Comparison of ENCODE assay signal across 24 mouse cellular contexts in the genomic region with DNA sequence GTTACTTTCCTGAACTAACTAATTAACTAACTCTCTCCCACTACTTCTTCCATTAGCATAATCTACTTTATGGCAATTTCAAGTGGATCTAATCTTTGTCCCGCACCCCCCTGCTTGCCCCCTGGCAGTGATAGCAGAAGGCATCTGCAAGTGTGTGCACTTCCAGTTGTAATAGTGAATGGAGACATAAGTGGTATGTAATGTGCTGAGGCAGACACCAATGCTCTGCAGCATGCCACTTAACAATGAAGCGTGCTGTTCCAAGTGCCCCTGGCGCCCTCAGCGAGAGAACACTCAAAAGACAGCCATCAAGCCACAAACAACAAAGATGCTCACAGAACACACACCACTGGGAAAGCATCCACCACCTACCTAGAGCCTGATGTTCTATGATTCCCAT.
DNase-seq lines count a peak whose midpoint lies in the region; ATAC-seq and TF ChIP-seq lines count a peak whose summit lies in the region.
"Had no signal": no experiment of that assay in that cellular context is flagged by ENCODE, and none has a peak within 500 bp of the region (broad histone marks: within the 10 kb centered on the region; RNA-seq: fewer than 3 reads in every experiment).

No protein-coding gene starts in this region.

- H3K4me1 ChIP-seq in forebrain, embryonic 12.5 days = peaks cover 25% of the 10 kb centered on the region
- H3K4me1 ChIP-seq in forebrain, postnatal 0 days (ENCODE audit: insufficient read depth) = peaks cover 9% of the 10 kb centered on the region; the same call in 1 of the 2 replicates
- peaks cover 21% of the 10 kb centered on the region for H3K4me1 ChIP-seq in hindbrain, embryonic 15.5 days (replicated peaks)
- peaks cover 10% of the 10 kb centered on the region for H3K4me1 ChIP-seq in hindbrain, embryonic 10.5 days (replicated peaks)
- H3K4me1 ChIP-seq in hindbrain, postnatal 0 days (ENCODE audit: insufficient read depth, low read length) = peaks cover 11% of the 10 kb centered on the region
- H3K4me1 ChIP-seq: heart, embryonic 10.5 days; liver, embryonic 15.5 days had no signal

- peak; percentile 41; the same call in 1 of the 2 replicates for ATAC-seq in forebrain, embryonic 12.5 days (ENCODE audit: low FRiP score)
- no peak for ATAC-seq in forebrain, postnatal 0 days
- peak; percentile 58; the same call in 1 of the 2 replicates for ATAC-seq in hindbrain, embryonic 15.5 days (ENCODE audit: low FRiP score, low read depth)
- peak; percentile 51; the same call in 1 of the 2 replicates for ATAC-seq in hindbrain, postnatal 0 days
- ATAC-seq: inflammation-experienced regulatory T-cells, adult 6 months had no signal

- no peak for DNase-seq in forebrain, postnatal 0 days
- no peak for DNase-seq in hindbrain, embryonic 10.5 days (ENCODE audit: low spot score)
- DNase-seq in brain, embryonic 14.5 days (ENCODE audit: low read depth) = peak; percentile 51
- DNase-seq in hindbrain, postnatal 0 days (ENCODE audit: low spot score) = no peak
- DNase-seq in MN1 (ENCODE audit: low spot score) = no peak
- DNase-seq: adrenal gland, postnatal 14 days; cerebellum, adult 11-12 months; cerebellum, postnatal 10 days; gastrocnemius, postnatal 14 days; kidney, adult 11 months; kidney, postnatal 36 days; lung, embryonic 14.5 days; lung, postnatal 14 days; thymus, postnatal 4 days had no signal

- WGBS in forebrain, embryonic 12.5 days = 75% methylated on average over 4 of the region's 4 CpGs
- WGBS in forebrain, postnatal 0 days = 66% methylated on average over 4 of the region's 4 CpGs
- 49% methylated on average over 4 of the region's 4 CpGs for WGBS in hindbrain, embryonic 15.5 days
- WGBS in hindbrain, embryonic 10.5 days = 84% methylated on average over 4 of the region's 4 CpGs
- WGBS in hindbrain, postnatal 0 days = 44% methylated on average over 4 of the region's 4 CpGs

- H3K4me3 ChIP-seq in forebrain, embryonic 12.5 days (replicated peaks) = no peak overlapping the region
- H3K4me3 ChIP-seq in forebrain, postnatal 0 days (ENCODE audit: low read depth, low read length) = no peak overlapping the region
- no peak overlapping the region for H3K4me3 ChIP-seq in hindbrain, embryonic 15.5 days
- no peak overlapping the region for H3K4me3 ChIP-seq in hindbrain, embryonic 10.5 days
- no peak overlapping the region for H3K4me3 ChIP-seq in hindbrain, postnatal 0 days (ENCODE audit: low read length)
- H3K4me3 ChIP-seq: embryonic facial prominence, embryonic 13.5 days; heart, embryonic 10.5 days; heart, embryonic 15.5 days; layer of hippocampus, adult 2 months; left cerebral cortex, adult 2 months; limb, embryonic 12.5 days; liver, embryonic 15.5 days had no signal

- 0 out of 2 replicates have a peak overlapping the region, but pooled peaks have one; percentile 19 for H3K27ac ChIP-seq in forebrain, embryonic 12.5 days
- H3K27ac ChIP-seq in forebrain, postnatal 0 days (ENCODE audit: low read depth, low read length) = no peak overlapping the region
- H3K27ac ChIP-seq in hindbrain, embryonic 15.5 days (replicated peaks) = 0 out of 2 replicates have a peak overlapping the region, but pooled peaks have one; percentile 11
- H3K27ac ChIP-seq in hindbrain, embryonic 10.5 days = no peak overlapping the region
- H3K27ac ChIP-seq in hindbrain, postnatal 0 days = no peak overlapping the region
- H3K27ac ChIP-seq: embryonic facial prominence, embryonic 13.5 days; heart, embryonic 10.5 days; heart, embryonic 15.5 days; layer of hippocampus, adult 2 months; left cerebral cortex, adult 2 months; limb, embryonic 12.5 days; liver, embryonic 15.5 days had no signal

- H3K9ac ChIP-seq in forebrain, embryonic 12.5 days = no peak overlapping the region
- H3K9ac ChIP-seq in forebrain, postnatal 0 days = no peak overlapping the region
- H3K9ac ChIP-seq in hindbrain, embryonic 15.5 days = no peak overlapping the region
- H3K9ac ChIP-seq in hindbrain, postnatal 0 days (replicated peaks; ENCODE audit: low read length) = no peak overlapping the region
- H3K9ac ChIP-seq: embryonic facial prominence, embryonic 13.5 days; heart, embryonic 15.5 days; limb, embryonic 12.5 days; liver, embryonic 15.5 days; lung, embryonic 14.5 days had no signal

- TF ChIP-seq POLR2A in brain, embryonic 14.5 days (IDR thresholded peaks at IDR 0.05; ENCODE audit: borderline replicate concordance, extremely low read depth, insufficient read depth, insufficient read length, poor library complexity, severe bottlenecking) = no peak

- H3K4me2 ChIP-seq in forebrain, embryonic 12.5 days = no peak overlapping the region
- no peak overlapping the region for H3K4me2 ChIP-seq in forebrain, postnatal 0 days (ENCODE audit: low read depth)
- no peak overlapping the region for H3K4me2 ChIP-seq in hindbrain, embryonic 15.5 days
- no peak overlapping the region for H3K4me2 ChIP-seq in hindbrain, postnatal 0 days (ENCODE audit: low read depth, low read length)
- H3K4me2 ChIP-seq: embryonic facial prominence, embryonic 13.5 days; heart, embryonic 15.5 days; limb, embryonic 12.5 days; liver, embryonic 15.5 days; lung, embryonic 14.5 days had no signal

- H3K36me3 ChIP-seq in forebrain, embryonic 12.5 days (replicated peaks) = no peaks in the 10 kb centered on the region
- 0 out of 2 replicates have a peak, but pooled peaks cover 3% of the 10 kb centered on the region for H3K36me3 ChIP-seq in forebrain, postnatal 0 days (ENCODE audit: insufficient read depth)
- no peaks in the 10 kb centered on the region for H3K36me3 ChIP-seq in hindbrain, embryonic 15.5 days
- 0 out of 2 replicates have a peak, but pooled peaks cover 3% of the 10 kb centered on the region for H3K36me3 ChIP-seq in hindbrain, embryonic 10.5 days
- no peaks in the 10 kb centered on the region for H3K36me3 ChIP-seq in hindbrain, postnatal 0 days (ENCODE audit: insufficient read depth, low read length)
- H3K36me3 ChIP-seq: embryonic facial prominence, embryonic 13.5 days; heart, embryonic 10.5 days; heart, embryonic 15.5 days; limb, embryonic 12.5 days; liver, embryonic 15.5 days had no signal

- H3K27me3 ChIP-seq in forebrain, embryonic 12.5 days = no peaks in the 10 kb centered on the region
- H3K27me3 ChIP-seq in forebrain, postnatal 0 days (ENCODE audit: insufficient read depth, low read length) = no peaks in the 10 kb centered on the region
- no peaks in the 10 kb centered on the region for H3K27me3 ChIP-seq in hindbrain, embryonic 15.5 days
- H3K27me3 ChIP-seq in hindbrain, embryonic 10.5 days (ENCODE audit: insufficient read depth, poor library complexity, severe bottlenecking) = no peaks in the 10 kb centered on the region
- no peaks in the 10 kb centered on the region for H3K27me3 ChIP-seq in hindbrain, postnatal 0 days (ENCODE audit: insufficient read depth, low read length)
- H3K27me3 ChIP-seq: embryonic facial prominence, embryonic 13.5 days; heart, embryonic 15.5 days; limb, embryonic 12.5 days; liver, embryonic 15.5 days had no signal

- H3K9me3 ChIP-seq in forebrain, embryonic 12.5 days = no peaks in the 10 kb centered on the region
- H3K9me3 ChIP-seq in forebrain, postnatal 0 days (ENCODE audit: low read length) = no peaks in the 10 kb centered on the region
- H3K9me3 ChIP-seq in hindbrain, embryonic 15.5 days = no peaks in the 10 kb centered on the region
- no peaks in the 10 kb centered on the region for H3K9me3 ChIP-seq in hindbrain, embryonic 10.5 days
- no peaks in the 10 kb centered on the region for H3K9me3 ChIP-seq in hindbrain, postnatal 0 days (ENCODE audit: low read length)
- H3K9me3 ChIP-seq: embryonic facial prominence, embryonic 13.5 days; heart, embryonic 10.5 days; heart, embryonic 15.5 days; limb, embryonic 12.5 days; liver, embryonic 15.5 days had no signal

- TF ChIP-seq CTCF in forebrain, postnatal 0 days (IDR thresholded peaks at IDR 0.05; ENCODE audit: low read depth) = no peak
- TF ChIP-seq CTCF in brain, embryonic 14.5 days (IDR thresholded peaks at IDR 0.05; ENCODE audit: borderline replicate concordance, extremely low read depth, insufficient read depth, insufficient read length) = no peak
- TF ChIP-seq CTCF in hindbrain, postnatal 0 days (IDR thresholded peaks at IDR 0.05; ENCODE audit: low read depth) = no peak

Comparison
In these comparisons a context has a peak if more than half of its experiments do, and no peak if none do; other contexts are left out.
1. H3K27ac ChIP-seq: peak in forebrain, embryonic 12.5 days (single experiment) and hindbrain, embryonic 15.5 days (single experiment); none in forebrain, postnatal 0 days (single experiment), hindbrain, embryonic 10.5 days (single experiment) and hindbrain, postnatal 0 days (single experiment).